Mouse (Mus musculus): ENCODE results near the gene Pip5k1b.

DNA sequence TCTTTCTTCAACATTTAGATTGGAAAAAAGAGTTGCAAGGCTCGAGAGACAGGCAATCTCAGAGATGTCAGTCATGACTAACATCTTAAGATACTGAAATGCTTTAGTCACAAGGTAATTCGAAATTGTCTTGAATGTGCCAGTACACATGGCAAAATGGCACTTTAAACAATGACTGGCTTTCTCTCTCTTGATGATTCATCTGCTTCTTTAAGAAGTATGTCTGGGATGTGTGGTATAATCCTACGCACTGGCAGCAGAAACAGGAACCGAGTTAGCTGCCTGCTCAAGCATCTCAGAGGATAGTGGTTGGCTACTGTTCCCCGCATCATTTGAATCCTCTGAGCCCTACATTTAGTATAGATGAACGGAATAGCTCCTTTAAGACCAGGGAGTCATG lies 230.0 kb downstream of the Pip5k1b start:
- TF ChIP-seq GATA1 (IDR thresholded peaks at IDR 0.05; ENCODE audit: low read length), result no peak
- TF ChIP-seq TAL1 (IDR thresholded peaks at IDR 0.05; ENCODE audit: low read length), result no peak
